Mouse (Mus musculus) T-helper 1 cell (primary cell): Measurements from ENCODE around the gene Phactr4.
"Not testable (repeated sequence)": the region's sequence is repeated elsewhere in the genome, so short reads cannot be mapped to it uniquely, and the experiment has no call there.

Experiments
- in situ Hi-C: fragments of 300-600 bp; cut with MboI, MseI; formaldehyde crosslinking; loops from one replicate; pipeline ENCODE4 v1.15.1; 2025; ENCODE audit warnings: high pct_unique_total_duplicates

Gene Phactr4

DNA sequence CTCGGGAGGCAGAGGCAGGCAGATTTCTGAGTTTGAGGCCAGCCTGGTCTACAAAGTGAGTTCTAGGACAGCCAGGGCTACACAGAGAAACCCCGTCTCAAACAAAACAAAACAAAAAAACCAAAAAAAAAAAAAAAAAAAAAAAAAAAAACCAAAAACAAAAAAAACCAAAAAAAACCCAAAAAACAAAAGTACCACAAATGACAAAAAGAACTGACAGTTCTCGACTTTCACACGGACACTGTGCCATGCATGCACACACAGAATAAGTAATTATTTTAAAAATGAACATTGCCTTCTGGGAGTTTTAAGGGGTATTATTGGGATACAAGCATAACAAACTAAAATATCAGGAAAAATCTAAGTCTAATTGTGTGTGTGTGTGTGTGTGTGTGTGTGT is 9.0 kb downstream of the Phactr4 start:
- in situ Hi-C loops = not testable (repeated sequence)

DNA sequence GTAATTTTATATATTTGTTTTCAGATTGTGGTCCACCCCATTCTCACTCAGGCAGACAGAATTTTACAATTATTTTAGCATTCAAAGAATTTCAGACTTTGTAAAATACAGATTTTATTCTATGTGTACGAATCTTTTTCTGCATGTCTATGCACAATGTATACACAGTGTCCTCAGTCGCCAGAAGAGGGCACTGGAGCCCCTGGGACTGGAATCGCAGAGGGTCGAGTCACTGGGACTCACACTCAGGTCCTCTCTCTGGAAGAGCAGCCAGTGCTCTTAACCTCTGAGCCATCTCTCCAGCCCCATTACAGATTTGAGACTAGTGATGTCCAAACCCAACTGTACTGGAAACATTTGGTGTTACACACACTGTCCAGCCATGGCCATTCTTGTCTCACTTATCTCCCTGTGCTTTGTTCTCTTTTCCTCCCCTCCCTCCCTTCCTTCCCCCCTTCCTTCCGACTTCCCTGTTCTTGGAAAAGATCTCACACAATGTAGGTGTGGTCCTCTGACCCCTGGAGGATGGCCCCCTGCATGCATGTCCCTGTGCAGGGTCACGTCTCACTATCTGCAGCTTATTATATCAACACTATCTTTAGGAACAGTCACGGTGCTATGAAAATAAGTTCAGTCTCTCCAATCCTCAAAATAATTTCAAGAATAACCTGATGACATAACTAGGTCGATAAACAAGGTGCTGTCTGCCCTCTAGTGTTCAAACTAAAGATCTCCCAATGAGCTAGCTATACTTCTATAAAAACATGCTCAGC is 10.8 kb downstream of the Phactr4 start:
- in situ Hi-C loops = no loop called here

DNA sequence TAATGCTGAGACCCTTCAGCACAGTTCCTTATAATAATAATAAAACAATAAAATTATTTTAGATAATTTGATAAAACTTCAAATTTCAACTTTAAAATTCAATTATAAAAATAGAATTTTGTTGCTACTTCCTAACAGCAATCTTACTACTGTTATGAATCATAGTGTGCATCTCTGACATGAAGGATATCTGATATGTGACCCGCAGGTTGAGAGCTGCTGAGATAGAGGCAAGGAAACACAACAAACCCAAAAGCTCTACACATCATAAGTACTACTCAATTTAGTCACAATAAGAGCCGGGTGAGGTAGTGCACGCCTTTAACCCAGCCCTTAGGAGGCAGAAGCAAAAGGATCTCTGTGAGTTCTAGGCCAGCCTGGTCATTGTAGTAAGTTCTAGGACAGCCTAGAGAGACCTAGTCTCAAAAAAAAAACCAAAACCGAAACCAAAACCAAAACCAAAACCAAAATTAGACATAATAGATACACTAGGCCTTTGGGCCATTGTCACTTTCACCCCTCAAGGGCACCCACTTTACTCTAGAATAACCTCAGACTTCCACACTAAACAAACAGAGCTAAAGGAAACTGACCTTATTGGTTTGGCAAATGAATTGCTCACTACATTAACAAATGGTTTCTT is 12.6 kb downstream of the Phactr4 start:
- in situ Hi-C loops = no loop called here

DNA sequence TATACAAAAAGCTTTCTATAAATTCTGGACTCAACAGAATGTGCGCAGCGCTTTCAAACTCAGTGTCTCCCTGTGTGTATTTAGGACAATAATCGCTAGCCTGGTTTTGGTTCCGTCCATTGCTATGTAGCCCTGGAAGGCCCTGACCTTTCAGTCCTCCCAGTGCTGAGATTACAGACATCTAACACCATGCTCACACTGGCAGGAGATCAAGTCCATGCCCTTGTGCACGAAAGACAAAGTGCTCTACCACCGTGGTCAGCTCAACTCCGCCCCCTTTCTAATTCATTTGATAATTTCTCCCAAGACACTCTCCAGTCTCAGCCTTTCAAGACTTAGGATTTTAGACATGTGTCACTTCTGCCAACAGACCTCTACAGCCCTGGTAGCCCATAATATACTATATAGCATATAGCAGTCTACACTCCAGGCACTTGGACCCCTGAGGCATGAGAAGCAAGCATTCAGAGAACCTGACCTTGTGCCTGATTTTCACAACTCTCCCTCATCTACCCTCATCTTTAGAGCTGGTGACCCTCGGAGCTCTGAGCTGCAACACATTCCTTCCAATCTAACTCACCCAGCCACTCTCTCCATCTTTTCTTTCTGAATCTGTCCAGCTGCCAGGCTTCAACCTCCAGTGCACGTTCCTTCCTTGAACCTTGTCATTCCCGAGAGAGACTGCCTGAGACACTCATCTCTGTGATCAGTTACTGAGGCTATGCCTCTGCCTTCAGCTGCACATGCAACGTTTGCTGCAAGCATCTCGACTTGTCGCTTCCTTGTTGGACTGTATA is 15.7 kb downstream of the Phactr4 start:
- in situ Hi-C loops = no loop called here

DNA sequence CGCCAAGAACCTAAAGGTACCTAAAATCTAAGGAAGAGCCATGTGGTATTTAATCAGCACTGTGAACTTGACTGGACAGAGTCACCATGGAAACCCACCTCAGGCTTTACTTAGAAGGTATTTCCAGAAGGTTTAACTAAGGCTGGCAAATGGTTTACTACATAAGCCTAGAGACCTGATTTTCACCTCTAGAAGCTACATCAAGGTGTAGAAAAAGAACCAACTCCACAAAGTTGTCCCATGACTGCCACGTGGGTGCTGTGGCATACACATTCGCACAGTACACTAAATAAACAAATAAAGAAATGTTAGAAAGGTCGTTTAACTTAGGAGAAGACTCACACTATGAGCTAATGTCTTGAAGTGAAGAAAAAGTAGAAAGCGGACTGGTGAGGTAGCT is 17.7 kb downstream of the Phactr4 start:
- in situ Hi-C loops = no loop called here

DNA sequence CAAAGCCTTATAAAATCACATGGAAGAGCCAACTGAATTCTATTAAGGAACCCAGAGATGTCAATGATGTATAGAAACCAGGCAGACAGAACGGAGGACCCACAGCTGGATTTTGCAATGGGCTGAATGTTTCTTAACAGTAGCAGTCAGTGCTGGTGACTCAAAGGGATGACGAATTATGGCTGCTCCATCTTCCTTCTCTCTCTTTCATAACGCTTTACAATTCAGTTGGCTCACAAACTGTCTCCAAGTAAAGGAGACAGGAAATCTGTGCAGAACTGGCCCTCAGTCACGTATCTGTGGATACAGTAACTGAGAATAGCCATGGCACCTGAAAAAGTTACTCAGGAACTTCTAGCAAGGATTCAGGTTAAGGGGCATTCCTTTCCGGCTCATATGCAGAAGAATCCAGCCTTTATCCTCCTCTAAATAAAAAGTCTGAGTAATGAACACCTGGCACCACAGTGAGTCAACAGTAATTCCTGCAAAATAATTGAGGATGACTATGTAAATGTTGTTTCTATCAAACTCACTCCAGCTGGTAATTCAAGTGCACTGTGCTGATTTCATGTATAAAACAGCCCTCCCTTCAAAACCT is 19.1 kb downstream of the Phactr4 start:
- in situ Hi-C loops = no loop called here

DNA sequence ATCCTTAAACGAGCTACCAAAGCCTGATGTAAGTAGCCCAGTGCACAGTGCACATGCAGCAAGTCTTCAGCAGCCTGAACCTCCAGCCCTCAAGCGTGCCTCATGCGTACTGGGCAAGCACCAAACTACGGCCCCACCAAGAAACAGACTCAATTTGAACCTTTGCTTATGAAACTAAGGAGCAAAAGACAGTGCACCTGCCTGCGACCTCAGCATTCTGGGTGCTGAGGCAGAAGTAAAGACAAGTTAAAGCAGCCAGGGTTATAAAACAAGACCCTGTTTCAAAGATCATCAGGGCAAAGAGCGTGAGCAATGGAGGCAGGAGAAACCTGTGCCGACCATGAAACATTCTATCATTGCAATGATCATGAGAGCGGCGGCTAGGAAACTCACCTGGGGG is 21.3 kb downstream of the Phactr4 start:
- in situ Hi-C loops = no loop called here

DNA sequence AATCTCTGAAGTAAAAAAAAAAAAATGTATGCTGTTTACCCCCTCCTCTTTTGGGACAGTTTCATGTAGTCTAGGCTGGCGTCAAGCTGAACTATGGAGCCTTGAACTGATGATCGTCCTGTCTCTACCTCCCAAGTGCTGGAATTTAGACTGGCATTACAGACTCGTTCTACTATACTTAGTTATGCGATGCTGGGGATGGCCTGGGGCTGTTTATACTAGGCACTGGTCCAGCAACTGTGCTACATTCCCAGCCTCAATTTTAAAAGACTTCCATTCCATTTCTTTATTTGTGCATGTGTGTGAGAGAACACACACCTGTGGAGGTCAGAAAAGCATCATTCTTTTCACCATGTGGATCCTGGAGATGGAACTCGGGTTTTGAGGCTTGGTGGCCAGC is 23.4 kb downstream of the Phactr4 start:
- in situ Hi-C loops = no loop called here

DNA sequence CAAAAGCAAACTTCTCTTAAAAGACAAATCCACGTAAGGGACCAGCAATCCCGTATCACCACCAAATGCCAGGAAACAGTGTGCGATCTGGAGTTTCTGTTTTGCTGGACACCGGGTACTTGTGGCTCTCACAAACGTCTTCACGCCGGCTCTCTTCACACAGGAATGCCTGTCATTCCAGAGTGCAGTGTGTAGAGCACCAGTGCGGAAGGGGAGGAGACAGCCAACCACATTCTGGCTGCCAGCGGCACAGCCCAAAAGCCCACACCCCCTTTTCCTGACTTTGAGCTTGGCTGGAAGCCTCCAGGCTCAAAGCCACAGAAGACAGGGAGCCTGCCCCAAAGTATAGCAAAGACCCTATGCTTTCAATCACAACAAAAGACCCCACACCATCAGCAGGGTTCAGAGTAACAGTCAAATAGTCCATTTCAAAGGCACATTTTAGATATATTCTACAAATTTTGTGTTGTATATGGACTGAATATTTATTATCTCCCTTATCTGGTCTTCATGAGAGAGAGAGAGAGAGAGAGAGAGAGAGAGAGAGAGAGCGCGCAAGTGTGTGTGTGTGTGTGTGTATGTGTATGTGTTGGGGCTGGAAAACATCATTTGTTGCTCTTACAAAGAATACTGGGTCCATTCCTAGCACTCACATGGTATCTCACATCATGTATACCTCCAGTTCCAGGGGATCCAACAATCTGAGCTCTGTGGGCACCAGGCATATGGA is 24.1 kb downstream of the Phactr4 start:
- in situ Hi-C loops = no loop called here

DNA sequence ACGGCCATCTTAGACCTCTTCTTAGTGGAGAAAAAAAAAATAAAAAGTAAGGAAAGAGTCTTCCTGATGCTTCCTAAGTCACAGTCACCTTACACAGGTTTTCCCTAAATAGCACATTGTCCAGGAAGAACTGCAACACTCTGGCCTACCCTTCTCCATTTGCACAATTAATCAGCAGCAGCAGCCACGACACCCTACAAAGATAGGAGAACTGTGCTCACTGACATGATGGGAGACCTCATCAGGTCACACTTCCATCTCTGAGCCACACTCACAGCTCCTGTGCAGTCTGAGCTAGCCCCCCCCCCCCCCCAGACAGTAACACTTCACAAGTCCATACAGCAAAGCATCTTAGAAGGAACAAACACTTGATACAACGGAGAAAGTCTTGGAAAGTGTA is 25.2 kb downstream of the Phactr4 start:
- in situ Hi-C loops = no loop called here

DNA sequence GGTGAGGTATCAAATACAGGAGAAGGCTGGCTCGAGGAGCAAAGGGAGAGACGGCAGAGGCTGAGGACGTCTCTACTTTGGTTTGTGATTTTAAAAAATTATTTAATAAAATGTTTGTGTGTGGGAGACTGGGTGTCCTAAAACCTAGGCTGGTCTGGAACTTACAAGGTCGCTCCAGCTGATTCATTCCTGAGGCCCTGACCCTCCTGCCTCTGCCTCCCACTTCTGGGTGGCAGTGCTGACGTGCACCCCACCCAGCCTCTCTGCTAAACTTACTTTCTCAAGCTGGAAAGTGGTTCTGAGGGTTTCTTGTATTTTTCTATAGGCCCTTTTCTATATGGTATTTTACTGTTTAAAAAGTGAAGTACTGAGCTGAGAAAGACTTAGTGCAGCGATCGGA is 26.0 kb downstream of the Phactr4 start:
- in situ Hi-C loops = no loop called here

DNA sequence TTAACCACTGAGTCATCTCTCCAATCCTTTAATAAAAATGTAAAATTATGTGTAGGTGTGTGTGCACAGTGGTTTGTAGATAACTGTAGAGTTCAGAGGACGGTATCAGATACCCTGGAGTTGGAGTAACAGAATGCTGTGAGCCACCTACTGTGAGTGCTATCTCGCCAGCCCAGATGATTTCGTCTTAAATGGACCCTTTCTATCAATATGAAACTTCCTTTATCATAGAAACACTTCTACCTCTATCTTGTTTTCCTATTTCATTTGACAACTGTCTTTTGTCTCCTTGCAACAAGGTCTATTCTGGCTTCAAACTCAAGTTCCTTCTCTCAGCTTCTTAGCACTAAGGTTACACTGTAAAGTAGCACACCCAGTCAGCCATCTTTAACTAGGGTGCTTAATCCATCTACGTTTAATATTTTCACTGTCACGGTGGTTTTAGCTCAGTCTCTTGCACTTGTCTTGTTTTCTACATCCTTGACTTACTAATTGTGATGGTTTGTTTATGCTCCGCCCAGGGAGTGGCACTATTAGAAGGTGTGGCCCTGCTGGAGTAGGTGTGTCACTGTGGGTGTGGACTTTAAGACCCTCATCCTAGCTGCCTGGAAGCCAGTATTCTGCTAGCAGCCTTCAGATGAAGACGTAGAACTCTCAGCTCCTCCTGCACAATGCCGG is 31.1 kb downstream of the Phactr4 start:
- in situ Hi-C loops = no loop called here

DNA sequence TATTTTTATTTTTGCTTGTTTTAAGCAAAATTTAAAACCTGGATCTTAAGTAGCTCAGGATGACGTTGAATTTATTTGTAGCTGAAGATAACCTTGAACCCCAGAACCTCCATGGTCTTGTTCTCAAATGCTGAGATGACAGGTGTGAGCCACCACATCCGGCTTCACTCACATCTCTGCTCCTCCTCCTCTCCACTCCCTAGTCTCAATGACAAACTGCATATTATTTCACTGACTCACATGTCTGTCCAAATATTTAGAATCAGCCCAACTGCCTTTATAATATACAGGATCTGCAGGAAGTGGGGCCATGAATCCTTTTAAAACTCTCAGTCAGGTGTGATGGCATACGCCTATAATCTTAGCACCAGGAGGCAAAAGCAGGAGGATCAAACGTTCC is 33.0 kb downstream of the Phactr4 start:
- in situ Hi-C loops = loop anchor here (10.0 kb wide), 1 partner anchor 1375 kb away; no protein-coding TSS in a partner anchor

DNA sequence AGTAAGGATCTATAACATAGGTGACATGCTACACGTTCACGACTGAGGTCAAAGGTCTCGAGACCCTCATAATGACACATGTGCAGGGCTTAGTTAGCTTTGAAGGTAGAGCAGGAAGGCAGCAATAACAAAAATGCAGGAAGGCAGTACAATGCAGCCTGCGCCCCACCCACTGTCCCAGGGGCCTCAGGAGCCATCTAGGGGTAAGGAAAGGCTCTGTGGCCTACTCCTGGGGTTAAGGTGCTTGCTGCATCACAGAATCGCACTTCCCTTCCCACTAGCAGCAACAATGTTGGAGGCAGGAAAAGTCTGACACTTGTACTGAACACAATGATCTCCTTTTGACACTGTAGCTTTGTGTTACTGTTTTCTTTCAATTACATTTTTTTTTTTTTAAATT is 34.7 kb downstream of the Phactr4 start:
- in situ Hi-C loops = loop anchor here (10.0 kb wide), 1 partner anchor 1373 kb away; no protein-coding TSS in a partner anchor

DNA sequence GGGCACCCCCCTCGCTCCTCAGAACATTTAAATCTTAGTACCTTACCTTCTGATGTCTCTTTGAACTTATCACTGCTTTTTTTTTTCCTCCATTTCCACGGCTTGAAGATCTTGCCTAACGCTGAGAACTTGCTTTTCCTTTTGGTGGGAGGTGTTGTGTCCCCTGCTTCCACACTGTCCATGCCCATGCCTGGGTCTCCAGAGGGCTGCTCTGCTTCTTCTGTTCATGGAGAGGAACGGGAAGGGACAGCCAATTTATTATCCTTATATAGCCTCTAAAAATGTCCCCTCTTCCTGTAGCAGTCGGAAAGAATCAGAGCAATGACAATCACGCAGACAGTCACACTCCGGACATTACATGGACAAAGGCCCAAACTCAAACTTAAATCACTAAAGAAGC is 35.4 kb downstream of the Phactr4 start:
- in situ Hi-C loops = loop anchor here (10.0 kb wide), 1 partner anchor 1372 kb away; no protein-coding TSS in a partner anchor

DNA sequence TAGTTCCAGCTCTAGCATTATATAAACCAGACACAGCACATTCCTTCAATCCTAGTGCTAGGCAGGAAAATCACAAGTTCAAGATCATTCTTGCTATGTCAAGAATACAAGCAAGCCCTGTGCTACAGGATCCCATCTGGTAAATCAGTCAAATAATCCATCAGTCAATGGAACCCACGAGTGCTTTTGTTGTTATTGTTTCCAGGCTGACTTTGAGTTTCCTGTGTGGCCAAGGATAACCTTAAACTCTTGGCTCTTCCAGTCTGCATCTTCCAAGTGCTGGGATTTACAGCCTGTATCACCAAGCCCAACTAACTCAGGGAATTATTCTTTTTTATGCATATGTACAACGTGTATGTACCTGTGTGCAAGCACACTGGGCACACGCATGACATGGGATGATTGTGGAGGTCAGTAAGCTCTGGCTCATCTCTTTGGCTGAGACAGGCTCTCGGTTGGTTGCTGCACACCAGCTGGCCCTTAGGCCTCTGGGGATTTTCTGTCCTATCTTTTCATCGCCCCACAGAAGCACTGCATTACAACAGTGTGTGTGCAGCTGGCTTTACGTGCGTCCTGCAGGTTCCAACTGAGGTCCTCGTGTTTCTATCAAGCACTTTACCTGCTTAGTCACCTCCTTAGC is 36.4 kb downstream of the Phactr4 start:
- in situ Hi-C loops = loop anchor here (10.0 kb wide), 1 partner anchor 1371 kb away; no protein-coding TSS in a partner anchor

DNA sequence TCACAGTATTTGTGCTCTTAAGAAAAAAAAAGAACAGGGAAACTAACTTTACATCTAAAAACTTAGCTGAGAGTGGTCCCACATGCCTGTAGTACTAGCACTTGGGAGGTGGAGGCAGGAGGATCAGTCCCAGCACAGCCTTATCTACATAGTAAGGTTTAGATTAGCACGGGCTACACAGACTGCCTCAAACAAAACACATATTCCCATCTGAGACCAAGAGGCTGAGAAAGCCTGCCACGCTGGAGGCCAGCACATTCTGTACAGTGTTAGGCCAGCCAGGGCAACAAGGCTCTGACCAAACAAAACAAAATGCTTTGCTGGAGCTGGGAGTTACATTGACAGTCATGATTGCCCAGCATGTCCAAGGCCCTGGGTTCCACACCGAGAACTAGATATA is 38.8 kb downstream of the Phactr4 start:
- in situ Hi-C loops = loop anchor here (10.0 kb wide), 1 partner anchor 1369 kb away; no protein-coding TSS in a partner anchor

DNA sequence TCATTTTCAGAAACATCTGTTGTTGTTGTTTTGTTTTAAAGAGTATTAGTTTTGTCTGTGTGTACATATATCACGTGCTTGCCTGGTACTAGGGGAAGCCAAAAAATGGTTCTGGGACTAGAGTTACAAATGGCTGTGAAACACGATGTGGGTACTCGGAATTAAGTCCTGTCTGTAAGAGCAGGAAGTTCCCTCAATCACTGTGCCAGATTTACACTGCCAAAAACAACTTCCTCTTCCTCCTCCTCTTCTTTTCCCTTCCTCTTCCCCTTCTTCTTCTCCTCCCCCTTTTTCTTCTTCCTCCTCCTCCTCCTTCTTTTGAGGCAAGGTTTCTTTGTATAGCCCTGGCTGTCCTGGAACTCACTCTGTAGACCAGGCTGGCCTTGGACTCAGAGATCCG is 40.0 kb downstream of the Phactr4 start:
- in situ Hi-C loops = loop anchor here (10.0 kb wide), 1 partner anchor 1367 kb away; no protein-coding TSS in a partner anchor

DNA sequence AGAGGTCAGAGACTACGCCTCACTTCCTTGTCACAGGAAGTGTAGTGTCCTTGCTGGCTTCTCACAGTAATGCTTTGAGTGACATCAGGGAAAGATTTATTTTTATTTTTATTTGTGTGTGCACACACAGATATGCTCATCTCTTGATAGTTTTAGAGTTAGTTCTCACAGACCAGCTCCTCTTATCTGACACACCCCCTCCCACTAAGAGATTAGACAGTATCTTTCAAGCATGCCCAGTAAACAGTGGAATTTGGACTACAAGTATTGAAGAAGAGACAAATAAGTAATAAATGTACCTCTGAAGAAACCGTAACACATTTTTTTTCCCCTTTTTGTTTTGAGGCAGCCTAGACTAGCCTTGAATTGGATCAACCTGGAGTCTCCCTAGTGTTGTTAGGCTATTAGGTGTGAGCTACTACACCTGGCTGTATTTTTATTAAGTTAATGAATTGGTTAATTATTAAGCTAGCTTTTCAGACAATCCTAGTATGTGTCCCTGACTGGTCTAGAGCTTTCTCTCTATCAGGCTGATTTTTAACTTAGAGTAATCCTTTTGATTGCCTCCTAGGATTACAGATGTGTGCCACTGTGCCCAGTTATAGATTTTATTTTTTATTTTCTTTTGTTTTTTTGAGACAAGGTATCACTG is 41.2 kb downstream of the Phactr4 start:
- in situ Hi-C loops = loop anchor here (10.0 kb wide), 1 partner anchor 1366 kb away; no protein-coding TSS in a partner anchor
